Mouse (Mus musculus) ES-E14 (cell line): ENCODE measurements around the gene Gm11595.

Experiments used
- CHD2 ChIP-seq: IDR thresholded peaks from 2 replicates; pipeline ENCODE4 v1.6.1; 2014; ENCODE audit warnings: mild to moderate bottlenecking, low read depth, low read length, inconsistent platforms
- HCFC1 ChIP-seq: IDR thresholded peaks from 2 replicates; pipeline ENCODE4 v1.6.1; 2012; ENCODE audit warnings: low read length, inconsistent platforms, borderline replicate concordance; ENCODE audit not compliant: insufficient read depth
- MAFK ChIP-seq: IDR thresholded peaks from 2 replicates; pipeline ENCODE4 v1.6.1; 2014; ENCODE audit warnings: mild to moderate bottlenecking, low read depth, low read length, inconsistent platforms; ENCODE audit not compliant: insufficient read depth
- ZNF384 ChIP-seq: IDR thresholded peaks from 2 replicates; pipeline ENCODE4 v1.6.1; 2012; ENCODE audit warnings: low read depth, low read length, inconsistent platforms

- TF ChIP-seq HCFC1 (no peak), ZNF384 (no peak), CHD2 (no peak), MAFK (no peak)
These were observed 28.7 kb downstream of the Gm11595 start for GRCm38 (mm10) chr11:99743985-99744384.
